Mouse (Mus musculus) embryonic facial prominence, embryonic 10.5 days (tissue): ENCODE results near the gene Cecr2. TPM values are rescaled to one million over a fixed set of nuclear protein-coding genes. Genes with fewer than 3 reads are reported as not detected.
A peak's percentile ranks its signal among the peaks of the same experiment; 100 is the strongest.

Experiments
- DNase-seq: peaks from one replicate; pipeline ENCODE4 v3.0.0-alpha.2; 2017; ENCODE audit warnings: low spot score
- H3K27ac ChIP-seq: fragments of 300-500 bp; sonication (generic); replicated peaks from 2 replicates; pipeline ENCODE4 v1.5.1; 2016; ENCODE audit warnings: mild to moderate bottlenecking
- H3K27me3 ChIP-seq: fragments of 300-500 bp; sonication (generic); replicated peaks from 2 replicates; pipeline ENCODE4 v1.6.1; 2016; ENCODE audit warnings: low read depth, mild to moderate bottlenecking; ENCODE audit not compliant: poor library complexity, severe bottlenecking
- H3K36me3 ChIP-seq: fragments of 300-500 bp; sonication (generic); replicated peaks from 2 replicates; pipeline ENCODE4 v1.6.1; 2016; ENCODE audit warnings: mild to moderate bottlenecking, moderate library complexity
- H3K4me1 ChIP-seq: fragments of 300-500 bp; sonication (generic); 2 replicates; pipeline ENCODE4 v1.6.1; 2016
- H3K4me3 ChIP-seq: fragments of 300-500 bp; sonication (generic); 2 replicates; pipeline ENCODE4 v1.5.1; 2016; ENCODE audit warnings: mild to moderate bottlenecking, moderate library complexity
- H3K9me3 ChIP-seq: fragments of 300-500 bp; sonication (generic); 2 replicates; pipeline ENCODE4 v1.6.1; 2016; ENCODE audit warnings: mild to moderate bottlenecking
- WGBS: fragments of 180-500 bp; shearing (Covaris S2); methylation state at CpG from one replicate; pipeline ENCODE4 v1.1.7; 2016; 5-methylcytosine and 5-hydroxymethylcytosine counted together
- polyA plus RNA-seq: library from polyadenylated mRNA; unstranded; fragments of >200 nt; fragmentation: Nextera tagmentation; extraction: Ambion mirVana; gene quantifications from 2 replicates; pipeline ENCODE4 v1.2.1, GENCODE M21; 2016

The Cecr2 gene
- polyA plus RNA-seq, 1 experiment from 2014 or later: 11.1 TPM

GRCm38 (mm10) chr6:120675979-120676378, 9.8 kb downstream of the Cecr2 start:
- H3K9me3 ChIP-seq: no peaks in the 10 kb centered on the region
- 76% methylated on average over 2 of the region's 2 CpGs for WGBS
- no peaks in the 10 kb centered on the region for H3K27me3 ChIP-seq
- no peak for DNase-seq
- no peaks in the 10 kb centered on the region; the same call in 1 of the 2 replicates for H3K36me3 ChIP-seq
- H3K4me1 ChIP-seq: peaks cover 3% of the 10 kb centered on the region; the same call in 1 of the 2 replicates
- H3K4me3 ChIP-seq: no peak overlapping the region
- no peak overlapping the region for H3K27ac ChIP-seq

- no peak for DNase-seq
- Histone ChIP-seq H3K4me1 (no peaks in the 10 kb centered on the region), H3K9me3 (no peaks in the 10 kb centered on the region), H3K36me3 (no peaks in the 10 kb centered on the region), H3K4me3 (no peak overlapping the region), H3K27me3 (no peaks in the 10 kb centered on the region), H3K27ac (no peak overlapping the region)
- 86% methylated on average over 2 of the region's 2 CpGs for WGBS
Measured at GRCm38 (mm10) chr6:120683351-120683750, 17.2 kb downstream of the Cecr2 start.

- Histone ChIP-seq H3K9me3 (no peaks in the 10 kb centered on the region), H3K36me3 (no peaks in the 10 kb centered on the region), H3K27ac (no peak overlapping the region), H3K4me1 (no peaks in the 10 kb centered on the region), H3K4me3 (no peak overlapping the region), H3K27me3 (no peaks in the 10 kb centered on the region)
- 94% methylated on average over 3 of the region's 3 CpGs for WGBS
- no peak for DNase-seq
Measured at GRCm38 (mm10) chr6:120684750-120685149, 18.6 kb downstream of the Cecr2 start.

- 89% methylated on average over 5 of the region's 5 CpGs for WGBS
- H3K36me3 ChIP-seq: no peaks in the 10 kb centered on the region
Measured at GRCm38 (mm10) chr6:120686872-120687650, 20.9 kb downstream of the Cecr2 start.

GRCm38 (mm10) chr6:120700221-120700620, 34.1 kb downstream of the Cecr2 start:
- peak; percentile 11 for DNase-seq
- Histone ChIP-seq H3K27me3 (no peaks in the 10 kb centered on the region), H3K4me3 (no peak overlapping the region), H3K36me3 (no peaks in the 10 kb centered on the region), H3K4me1 (peaks cover 8% of the 10 kb centered on the region), H3K27ac (no peak overlapping the region), H3K9me3 (no peaks in the 10 kb centered on the region)
- 24% methylated on average over 4 of the region's 4 CpGs for WGBS

More at GRCm38 (mm10) chr6:120686872-120687650, 20.9 kb downstream of the Cecr2 start:
- Histone ChIP-seq H3K4me3 (no peak overlapping the region), H3K27me3 (no peaks in the 10 kb centered on the region), H3K27ac (no peak overlapping the region), H3K4me1 (no peaks in the 10 kb centered on the region), H3K9me3 (no peaks in the 10 kb centered on the region)
- no peak for DNase-seq

- H3K9me3 ChIP-seq: no peaks in the 10 kb centered on the region
- H3K36me3 ChIP-seq: no peaks in the 10 kb centered on the region
- H3K4me1 ChIP-seq: peaks cover 8% of the 10 kb centered on the region
- H3K27ac ChIP-seq: no peak overlapping the region
- H3K27me3 ChIP-seq: no peaks in the 10 kb centered on the region
- H3K4me3 ChIP-seq: no peak overlapping the region
- no peak for DNase-seq
Measured at GRCm38 (mm10) chr6:120704376-120704775, 38.2 kb downstream of the Cecr2 start.

GRCm38 (mm10) chr6:120708759-120709158, 42.6 kb downstream of the Cecr2 start:
- H3K27ac ChIP-seq: no peak overlapping the region
- H3K9me3 ChIP-seq: no peaks in the 10 kb centered on the region
- no peaks in the 10 kb centered on the region for H3K36me3 ChIP-seq
- H3K4me1 ChIP-seq: no peaks in the 10 kb centered on the region
- H3K27me3 ChIP-seq: no peaks in the 10 kb centered on the region
- H3K4me3 ChIP-seq: no peak overlapping the region
- no peak for DNase-seq
- WGBS: 62% methylated on average over 1 of the region's 1 CpGs

- H3K4me1 ChIP-seq: peaks cover 39% of the 10 kb centered on the region
- no peak overlapping the region for H3K27ac ChIP-seq
- WGBS: 86% methylated on average over 3 of the region's 3 CpGs
Measured at GRCm38 (mm10) chr6:120714806-120715205, 48.6 kb downstream of the Cecr2 start.

GRCm38 (mm10) chr6:120715227-120715626, 49.1 kb downstream of the Cecr2 start:
- H3K4me3 ChIP-seq: no peak overlapping the region
- H3K36me3 ChIP-seq: no peaks in the 10 kb centered on the region
- H3K4me1 ChIP-seq: peaks cover 39% of the 10 kb centered on the region
- H3K27ac ChIP-seq: no peak overlapping the region
- 65% methylated on average over 5 of the region's 5 CpGs for WGBS
- no peaks in the 10 kb centered on the region for H3K9me3 ChIP-seq
- no peaks in the 10 kb centered on the region for H3K27me3 ChIP-seq
- peak; percentile 24 for DNase-seq

More at GRCm38 (mm10) chr6:120714806-120715205, 48.6 kb downstream of the Cecr2 start:
- no peaks in the 10 kb centered on the region for H3K36me3 ChIP-seq
- H3K9me3 ChIP-seq: no peaks in the 10 kb centered on the region
- no peak overlapping the region for H3K4me3 ChIP-seq
- H3K27me3 ChIP-seq: no peaks in the 10 kb centered on the region
- no peak for DNase-seq

- DNase-seq: no peak
- H3K36me3 ChIP-seq: no peaks in the 10 kb centered on the region
- peaks cover 39% of the 10 kb centered on the region for H3K4me1 ChIP-seq
- H3K9me3 ChIP-seq: no peaks in the 10 kb centered on the region
- H3K4me3 ChIP-seq: no peak overlapping the region
- no peaks in the 10 kb centered on the region for H3K27me3 ChIP-seq
- H3K27ac ChIP-seq: peak overlapping the region; percentile 72; the same call in 1 of the 2 replicates
Measured at GRCm38 (mm10) chr6:120715851-120716250, 49.7 kb downstream of the Cecr2 start.

GRCm38 (mm10) chr6:120716531-120716984, 50.4 kb downstream of the Cecr2 start:
- H3K9me3 ChIP-seq: no peaks in the 10 kb centered on the region
- H3K27ac ChIP-seq: peak overlapping the region; percentile 72
- WGBS: 5% methylated on average over 4 of the region's 4 CpGs
- H3K4me1 ChIP-seq: peaks cover 39% of the 10 kb centered on the region
- DNase-seq: peak; percentile 30
- H3K27me3 ChIP-seq: no peaks in the 10 kb centered on the region
- H3K36me3 ChIP-seq: no peaks in the 10 kb centered on the region
- peak overlapping the region; percentile 28; the same call in 1 of the 2 replicates for H3K4me3 ChIP-seq

- H3K4me3 ChIP-seq: no peak overlapping the region
- 97% methylated on average over 2 of the region's 2 CpGs for WGBS
Measured at GRCm38 (mm10) chr6:120725986-120726385, 59.8 kb downstream of the Cecr2 start.

GRCm38 (mm10) chr6:120736011-120736410, 69.8 kb downstream of the Cecr2 start:
- no peaks in the 10 kb centered on the region for H3K27me3 ChIP-seq

More at GRCm38 (mm10) chr6:120725986-120726385, 59.8 kb downstream of the Cecr2 start:
- Histone ChIP-seq H3K27ac (no peak overlapping the region), H3K4me1 (no peaks in the 10 kb centered on the region), H3K36me3 (peaks cover 13% of the 10 kb centered on the region), H3K27me3 (no peaks in the 10 kb centered on the region), H3K9me3 (no peaks in the 10 kb centered on the region)
- DNase-seq: no peak

More at GRCm38 (mm10) chr6:120736011-120736410, 69.8 kb downstream of the Cecr2 start:
- Histone ChIP-seq H3K36me3 (peaks cover 64% of the 10 kb centered on the region), H3K27ac (no peak overlapping the region), H3K9me3 (no peaks in the 10 kb centered on the region), H3K4me3 (no peak overlapping the region), H3K4me1 (no peaks in the 10 kb centered on the region)
- no peak for DNase-seq
- WGBS: 87% methylated on average over 3 of the region's 3 CpGs
